Mouse (Mus musculus): ENCODE results near the gene Prkg1. TPM values are rescaled to one million over a fixed set of nuclear protein-coding genes. Genes with fewer than 3 reads are reported as not detected.

Gene Prkg1
- polyA plus RNA-seq, 1 experiment from 2014 or later: 3.1 TPM

DNA sequence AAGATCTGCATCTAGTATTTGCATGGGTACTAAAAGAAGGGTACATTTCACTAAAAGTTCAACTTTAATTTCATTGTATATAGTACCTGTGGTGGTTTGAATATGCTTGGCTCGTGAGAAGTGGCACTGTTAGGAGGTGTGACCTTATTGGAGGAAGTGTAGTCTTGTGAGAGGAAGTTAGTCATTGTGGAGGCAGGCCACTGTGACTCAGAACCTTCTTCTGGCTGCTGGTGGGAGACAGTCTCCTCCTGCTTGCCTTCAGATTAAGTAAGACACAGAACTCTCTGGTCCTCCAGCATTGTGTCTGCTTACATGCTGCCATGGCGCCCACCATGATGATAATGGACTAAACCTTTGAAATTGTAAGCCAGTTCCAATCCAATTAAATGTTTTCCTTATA is 984.0 kb downstream of the Prkg1 start:
- ATAC-seq (ENCODE audit: low FRiP score, low TSS enrichment): no peak
- no peaks in the 10 kb centered on the region for H3K27me3 ChIP-seq (ENCODE audit: insufficient read depth, low read length)

DNA sequence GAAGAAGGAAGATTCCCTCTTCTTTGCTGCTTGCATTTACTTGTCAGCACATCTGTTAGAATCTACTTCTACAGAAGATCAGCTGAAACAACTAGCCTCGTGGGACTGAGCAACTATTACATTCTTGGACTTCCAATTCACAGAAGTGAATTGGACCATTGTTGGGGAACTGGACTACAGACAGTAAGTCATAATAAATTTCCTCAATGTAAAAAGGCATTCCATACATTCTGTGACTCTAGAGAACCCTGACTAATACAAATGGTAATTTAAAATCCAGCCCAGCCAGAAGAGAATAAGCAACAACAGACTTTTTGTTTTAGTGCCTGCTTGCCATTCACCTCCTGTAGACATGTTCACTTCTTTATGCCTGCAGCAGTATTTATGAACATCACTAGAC is 996.5 kb downstream of the Prkg1 start:
- Histone ChIP-seq H3K36me3 (ENCODE audit: insufficient read depth, low read length) (no peaks in the 10 kb centered on the region), H3K4me1 (ENCODE audit: insufficient read depth, low read length) (no peaks in the 10 kb centered on the region), H3K27ac (ENCODE audit: low read length) (no peak overlapping the region), H3K27me3 (ENCODE audit: insufficient read depth, low read length) (no peaks in the 10 kb centered on the region), H3K9me3 (ENCODE audit: low read length) (no peaks in the 10 kb centered on the region), H3K4me3 (ENCODE audit: low read length) (no peak overlapping the region), H3K9ac (replicated peaks; ENCODE audit: low read length) (no peak overlapping the region), H3K4me2 (replicated peaks; ENCODE audit: low read depth, low read length) (no peak overlapping the region)
- WGBS: 56% methylated on average over 1 of the region's 1 CpGs
- ATAC-seq (ENCODE audit: low FRiP score, low TSS enrichment): no peak

More for the DNA sequence above, 984.0 kb downstream of the Prkg1 start:
- Histone ChIP-seq H3K4me3 (ENCODE audit: low read length) (no peak overlapping the region), H3K4me2 (replicated peaks; ENCODE audit: low read depth, low read length) (no peak overlapping the region), H3K27ac (ENCODE audit: low read length) (no peak overlapping the region), H3K36me3 (ENCODE audit: insufficient read depth, low read length) (no peaks in the 10 kb centered on the region), H3K9ac (replicated peaks; ENCODE audit: low read length) (no peak overlapping the region), H3K9me3 (ENCODE audit: low read length) (no peaks in the 10 kb centered on the region), H3K4me1 (ENCODE audit: insufficient read depth, low read length) (no peaks in the 10 kb centered on the region)
- WGBS: 74% methylated on average over 2 of the region's 2 CpGs

DNA sequence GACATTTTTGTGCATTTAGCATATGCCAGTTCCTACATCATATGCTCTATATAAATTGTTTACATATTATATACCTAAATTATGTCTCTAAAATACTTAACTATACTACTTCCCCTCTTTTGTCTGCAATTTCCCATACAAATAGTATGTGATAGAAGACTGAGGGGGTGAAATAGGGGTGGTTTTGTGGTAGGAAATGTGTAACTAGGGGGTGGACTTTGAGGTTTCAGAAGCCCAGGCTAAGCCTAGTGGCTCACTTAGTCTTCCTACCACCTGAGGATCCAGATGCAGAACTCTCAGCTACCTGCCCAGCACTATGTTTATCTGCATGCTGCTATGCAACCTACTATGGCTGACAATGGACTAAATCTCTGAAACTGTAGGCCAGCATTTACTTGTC is 1020.4 kb downstream of the Prkg1 start:
- H3K9me3 ChIP-seq (ENCODE audit: low read length): no peaks in the 10 kb centered on the region
- no peak overlapping the region for H3K9ac ChIP-seq (replicated peaks; ENCODE audit: low read length)
- no peak for ATAC-seq (ENCODE audit: low FRiP score, low TSS enrichment)
- no peaks in the 10 kb centered on the region for H3K36me3 ChIP-seq (ENCODE audit: insufficient read depth, low read length)
- no peak overlapping the region for H3K4me3 ChIP-seq (ENCODE audit: low read length)
- H3K27me3 ChIP-seq (ENCODE audit: insufficient read depth, low read length): no peaks in the 10 kb centered on the region
- no peak overlapping the region for H3K27ac ChIP-seq (ENCODE audit: low read length)
- H3K4me1 ChIP-seq (ENCODE audit: insufficient read depth, low read length): no peaks in the 10 kb centered on the region
- no peak overlapping the region for H3K4me2 ChIP-seq (replicated peaks; ENCODE audit: low read depth, low read length)

DNA sequence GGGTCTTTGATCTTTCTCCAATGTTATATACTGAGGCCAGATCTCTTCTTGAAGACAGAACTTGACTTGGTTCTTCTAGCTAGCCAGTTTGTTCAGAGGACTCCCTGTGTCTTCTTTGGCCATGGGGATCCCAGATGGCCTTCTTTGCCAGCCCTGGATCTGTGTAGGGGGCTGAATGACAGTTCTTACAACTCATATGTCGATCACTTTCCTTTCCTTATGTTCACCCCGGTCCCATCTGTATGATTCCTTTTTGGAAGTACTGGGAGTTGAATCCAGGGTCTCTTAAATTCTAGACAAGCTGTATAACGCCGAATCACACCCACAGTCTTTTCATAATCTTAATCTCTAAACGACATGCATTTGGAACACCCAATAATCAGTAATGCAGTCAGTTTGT is 1065.7 kb downstream of the Prkg1 start:
- H3K4me3 ChIP-seq (ENCODE audit: low read length): no peak overlapping the region
- no peak for ATAC-seq (ENCODE audit: low FRiP score, low TSS enrichment)
- no peak overlapping the region for H3K4me2 ChIP-seq (replicated peaks; ENCODE audit: low read depth, low read length)
- H3K27ac ChIP-seq (ENCODE audit: low read length): no peak overlapping the region
- no peaks in the 10 kb centered on the region for H3K9me3 ChIP-seq (ENCODE audit: low read length)
- H3K4me1 ChIP-seq (ENCODE audit: insufficient read depth, low read length): no peaks in the 10 kb centered on the region
- no peaks in the 10 kb centered on the region for H3K36me3 ChIP-seq (ENCODE audit: insufficient read depth, low read length)
- H3K9ac ChIP-seq (replicated peaks; ENCODE audit: low read length): no peak overlapping the region
- WGBS: 89% methylated on average over 5 of the region's 5 CpGs
- H3K27me3 ChIP-seq (ENCODE audit: insufficient read depth, low read length): no peaks in the 10 kb centered on the region

DNA sequence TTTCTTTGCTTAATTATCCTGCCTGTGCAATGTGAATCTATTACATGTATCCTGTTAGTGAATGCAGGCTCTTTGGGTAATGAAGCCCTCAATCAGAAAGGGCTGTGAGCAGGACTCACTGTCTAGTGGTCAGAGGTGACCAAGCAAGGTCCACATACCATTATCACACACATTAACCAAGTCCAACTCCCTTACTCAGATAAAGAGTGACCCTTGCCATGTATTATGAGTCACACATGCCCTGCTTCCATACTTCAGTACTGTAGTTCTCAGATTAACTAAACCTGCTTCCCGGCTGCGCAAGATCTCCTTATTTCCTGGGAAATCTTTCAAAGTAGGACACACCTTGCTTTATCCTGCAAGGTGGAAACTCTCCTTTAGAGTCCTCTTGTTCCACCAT is 1073.6 kb downstream of the Prkg1 start:
- Histone ChIP-seq H3K9ac (replicated peaks; ENCODE audit: low read length) (no peak overlapping the region), H3K4me2 (replicated peaks; ENCODE audit: low read depth, low read length) (no peak overlapping the region), H3K4me3 (ENCODE audit: low read length) (no peak overlapping the region), H3K36me3 (ENCODE audit: insufficient read depth, low read length) (no peaks in the 10 kb centered on the region), H3K27ac (ENCODE audit: low read length) (no peak overlapping the region), H3K9me3 (ENCODE audit: low read length) (no peaks in the 10 kb centered on the region), H3K4me1 (ENCODE audit: insufficient read depth, low read length) (no peaks in the 10 kb centered on the region), H3K27me3 (ENCODE audit: insufficient read depth, low read length) (no peaks in the 10 kb centered on the region)
- WGBS: 89% methylated on average over 2 of the region's 2 CpGs
- no peak for ATAC-seq (ENCODE audit: low FRiP score, low TSS enrichment)

DNA sequence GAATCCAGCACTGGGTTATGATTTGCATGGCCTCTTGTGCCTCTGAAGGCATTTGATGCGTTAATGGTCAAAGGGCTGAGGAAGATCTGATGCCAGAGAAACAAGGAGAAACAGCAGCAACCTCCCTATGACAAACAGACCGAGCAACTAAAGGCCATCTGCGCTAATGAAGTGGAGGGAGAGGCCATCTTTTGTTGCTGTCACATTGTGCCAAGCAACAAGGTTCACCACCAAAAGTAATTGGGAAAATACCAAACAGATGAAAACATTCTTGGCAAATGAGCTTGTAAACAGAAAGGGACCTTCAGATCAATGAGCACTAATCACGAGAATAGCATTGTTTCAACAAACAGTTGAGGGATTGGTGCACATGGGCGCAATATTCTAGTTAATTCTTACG is 1074.1 kb downstream of the Prkg1 start:
- Histone ChIP-seq H3K4me2 (replicated peaks; ENCODE audit: low read depth, low read length) (no peak overlapping the region), H3K9me3 (ENCODE audit: low read length) (no peaks in the 10 kb centered on the region), H3K9ac (replicated peaks; ENCODE audit: low read length) (no peak overlapping the region), H3K4me3 (ENCODE audit: low read length) (no peak overlapping the region), H3K27me3 (ENCODE audit: insufficient read depth, low read length) (no peaks in the 10 kb centered on the region), H3K4me1 (ENCODE audit: insufficient read depth, low read length) (no peaks in the 10 kb centered on the region), H3K36me3 (ENCODE audit: insufficient read depth, low read length) (no peaks in the 10 kb centered on the region), H3K27ac (ENCODE audit: low read length) (no peak overlapping the region)
- no peak for ATAC-seq (ENCODE audit: low FRiP score, low TSS enrichment)
- 84% methylated on average over 6 of the region's 6 CpGs for WGBS

DNA sequence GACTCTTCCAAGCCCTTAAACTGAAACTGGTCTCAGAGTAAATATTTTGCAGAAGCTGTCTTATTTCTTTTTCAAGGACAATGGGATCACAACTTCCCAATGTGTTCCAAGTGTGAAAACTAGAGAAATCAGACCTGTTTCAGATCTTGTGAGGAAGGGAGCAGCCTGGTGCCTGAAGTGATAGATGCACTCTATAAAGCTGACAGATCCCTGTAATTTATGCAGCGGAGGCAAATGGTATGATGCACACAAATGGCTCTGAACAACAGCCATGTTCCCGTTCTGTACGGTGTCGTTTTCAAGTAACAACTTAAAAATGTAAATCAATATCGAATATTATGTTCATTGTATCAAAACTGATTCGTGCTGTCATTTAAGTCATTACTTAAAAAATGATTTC is 1076.9 kb downstream of the Prkg1 start:
- Histone ChIP-seq H3K27ac (ENCODE audit: low read length) (no peak overlapping the region), H3K36me3 (ENCODE audit: insufficient read depth, low read length) (no peaks in the 10 kb centered on the region), H3K9me3 (ENCODE audit: low read length) (no peaks in the 10 kb centered on the region), H3K9ac (replicated peaks; ENCODE audit: low read length) (no peak overlapping the region), H3K4me3 (ENCODE audit: low read length) (no peak overlapping the region), H3K4me1 (ENCODE audit: insufficient read depth, low read length) (no peaks in the 10 kb centered on the region), H3K27me3 (ENCODE audit: insufficient read depth, low read length) (no peaks in the 10 kb centered on the region), H3K4me2 (replicated peaks; ENCODE audit: low read depth, low read length) (no peak overlapping the region)
- WGBS: 40% methylated on average over 6 of the region's 6 CpGs
- no peak for ATAC-seq (ENCODE audit: low FRiP score, low TSS enrichment)

DNA sequence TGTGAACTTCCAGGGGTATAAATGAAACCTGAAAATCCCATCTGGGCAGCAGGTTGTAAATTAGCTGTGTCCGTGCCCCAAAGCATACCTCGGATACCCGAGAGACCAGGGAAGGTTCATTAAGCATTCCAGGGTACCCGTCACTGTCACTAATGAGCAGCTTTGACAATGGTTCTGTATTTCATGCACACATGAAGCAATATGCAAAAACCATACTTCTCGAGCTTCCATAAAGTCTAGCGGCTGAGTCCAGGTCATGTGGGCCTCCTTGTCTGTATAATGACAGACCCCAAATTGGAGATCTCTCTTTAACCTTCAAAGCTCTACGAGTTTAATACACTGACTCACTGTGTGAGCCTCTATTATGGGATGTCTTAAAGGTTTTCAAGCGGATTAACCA is 1088.5 kb downstream of the Prkg1 start:
- 66% methylated on average over 8 of the region's 8 CpGs for WGBS
- Histone ChIP-seq H3K9me3 (ENCODE audit: low read length) (no peaks in the 10 kb centered on the region), H3K4me2 (replicated peaks; ENCODE audit: low read depth, low read length) (no peak overlapping the region), H3K9ac (replicated peaks; ENCODE audit: low read length) (no peak overlapping the region), H3K4me1 (ENCODE audit: insufficient read depth, low read length) (no peaks in the 10 kb centered on the region), H3K4me3 (ENCODE audit: low read length) (no peak overlapping the region), H3K36me3 (ENCODE audit: insufficient read depth, low read length) (no peaks in the 10 kb centered on the region), H3K27me3 (ENCODE audit: insufficient read depth, low read length) (no peaks in the 10 kb centered on the region), H3K27ac (ENCODE audit: low read length) (no peak overlapping the region)
- ATAC-seq (ENCODE audit: low FRiP score, low TSS enrichment): no peak

DNA sequence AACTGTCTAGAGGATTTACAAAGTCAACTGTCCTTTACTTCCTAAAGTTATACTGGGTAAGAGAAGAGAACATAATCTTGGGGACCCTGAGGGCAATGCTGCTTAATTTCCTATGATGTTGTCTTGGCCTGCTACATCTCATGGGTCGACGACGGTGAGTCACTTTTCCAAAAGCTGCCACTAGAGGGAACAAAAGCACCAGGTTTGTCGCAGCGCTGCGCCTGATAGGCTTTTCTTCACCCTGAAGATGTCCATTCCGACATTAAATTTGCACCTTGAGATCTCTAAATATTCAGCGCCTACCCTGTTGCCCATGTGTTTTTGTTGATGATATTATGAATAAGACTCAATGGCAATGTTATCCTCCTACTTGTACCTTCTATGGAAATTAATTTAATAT is 1100.6 kb downstream of the Prkg1 start:
- ATAC-seq (ENCODE audit: low FRiP score, low TSS enrichment): no peak
- H3K9me3 ChIP-seq (ENCODE audit: low read length): no peaks in the 10 kb centered on the region
- WGBS: 10% methylated on average over 8 of the region's 8 CpGs
- H3K36me3 ChIP-seq (ENCODE audit: insufficient read depth, low read length): no peaks in the 10 kb centered on the region
- no peak overlapping the region for H3K4me3 ChIP-seq (ENCODE audit: low read length)
- H3K27ac ChIP-seq (ENCODE audit: low read length): no peak overlapping the region
- H3K4me1 ChIP-seq (ENCODE audit: insufficient read depth, low read length): no peaks in the 10 kb centered on the region
- no peak overlapping the region for H3K4me2 ChIP-seq (replicated peaks; ENCODE audit: low read depth, low read length)
- H3K9ac ChIP-seq (replicated peaks; ENCODE audit: low read length): no peak overlapping the region
- no peaks in the 10 kb centered on the region for H3K27me3 ChIP-seq (ENCODE audit: insufficient read depth, low read length)

DNA sequence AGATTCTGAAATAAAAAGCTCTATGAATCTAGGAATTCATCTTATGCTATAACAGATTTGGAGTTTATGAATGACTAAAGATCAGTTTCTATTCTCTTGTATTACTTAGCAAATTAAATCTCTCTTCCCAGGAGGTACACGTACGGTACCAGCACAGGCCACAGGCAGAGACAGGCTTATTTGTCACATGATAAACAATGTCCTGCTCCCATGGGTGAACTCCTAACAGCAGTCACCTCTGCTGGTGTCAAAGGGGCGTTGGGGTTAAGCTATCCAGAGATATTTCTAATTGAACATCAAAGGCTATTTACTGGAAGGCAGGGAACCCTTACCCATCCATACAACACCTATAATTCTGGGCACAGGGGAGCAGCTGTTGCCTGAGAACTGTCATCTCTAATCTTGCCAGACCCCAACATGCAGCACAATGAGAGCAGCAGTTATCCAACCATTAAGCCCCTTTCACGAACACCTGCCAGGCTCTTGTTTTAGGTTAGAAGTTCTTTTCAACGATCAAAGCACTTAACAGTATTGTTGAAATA is 1122.1 kb downstream of the Prkg1 start:
- H3K9me3 ChIP-seq (ENCODE audit: low read length): no peaks in the 10 kb centered on the region
- no peak overlapping the region for H3K9ac ChIP-seq (replicated peaks; ENCODE audit: low read length)
- H3K4me2 ChIP-seq (replicated peaks; ENCODE audit: low read depth, low read length): no peak overlapping the region
- no peaks in the 10 kb centered on the region for H3K36me3 ChIP-seq (ENCODE audit: insufficient read depth, low read length)
- no peaks in the 10 kb centered on the region for H3K4me1 ChIP-seq (ENCODE audit: insufficient read depth, low read length)
- no peak overlapping the region for H3K27ac ChIP-seq (ENCODE audit: low read length)
- no peaks in the 10 kb centered on the region for H3K27me3 ChIP-seq (ENCODE audit: insufficient read depth, low read length)
- H3K4me3 ChIP-seq (ENCODE audit: low read length): no peak overlapping the region
- ATAC-seq (ENCODE audit: low FRiP score, low TSS enrichment): no peak
- 52% methylated on average over 5 of the region's 5 CpGs for WGBS

DNA sequence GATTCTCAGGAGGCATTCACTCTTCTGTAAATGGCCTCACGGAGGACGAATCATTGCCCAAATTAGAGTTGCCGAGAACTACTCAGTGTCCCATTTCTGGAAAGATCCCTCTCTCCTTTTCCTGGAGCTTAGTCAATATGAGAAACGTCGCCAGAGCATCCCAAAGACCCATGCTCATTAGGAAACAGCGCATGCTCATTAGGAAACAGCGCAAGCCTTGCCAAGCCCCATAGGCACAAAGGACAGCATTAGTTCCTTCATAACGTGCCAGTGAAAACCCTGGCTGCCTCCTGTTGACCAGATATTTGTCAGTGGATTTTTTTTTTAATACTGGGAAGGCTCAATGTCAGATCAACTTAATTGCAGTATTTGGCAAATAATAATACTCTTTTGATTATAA is 1127.4 kb downstream of the Prkg1 start:
- Histone ChIP-seq H3K4me3 (ENCODE audit: low read length) (no peak overlapping the region), H3K27me3 (ENCODE audit: insufficient read depth, low read length) (no peaks in the 10 kb centered on the region), H3K36me3 (ENCODE audit: insufficient read depth, low read length) (no peaks in the 10 kb centered on the region), H3K27ac (ENCODE audit: low read length) (no peak overlapping the region), H3K4me2 (replicated peaks; ENCODE audit: low read depth, low read length) (no peak overlapping the region), H3K9me3 (ENCODE audit: low read length) (no peaks in the 10 kb centered on the region), H3K9ac (replicated peaks; ENCODE audit: low read length) (no peak overlapping the region), H3K4me1 (ENCODE audit: insufficient read depth, low read length) (no peaks in the 10 kb centered on the region)
- WGBS: 85% methylated on average over 8 of the region's 8 CpGs
- ATAC-seq (ENCODE audit: low FRiP score, low TSS enrichment): no peak
